Mouse (Mus musculus) frontal cortex, adult 2 months (tissue): ENCODE measurements around the gene Nrde2. TPM values are rescaled to one million over a fixed set of nuclear protein-coding genes. Genes with fewer than 3 reads are reported as not detected.

ENCODE experiments used
- polyA plus RNA-seq: library from polyadenylated mRNA; depleted of rRNA; stranded (reverse); fragments of >200 nt; gene quantifications from 2 replicates; pipeline ENCODE4 v1.2.3, GENCODE M21; 2012; rRNA removed

Gene Nrde2
- polyA plus RNA-seq, 1 experiment: 14.9 TPM

Other genes starting within 250 kb of the Nrde2 start
- 6.3 TPM in 2 replicates for gene Kcnk13, start 195.2 kb downstream of the Nrde2 start, polyA plus RNA-seq
- gene Psmc1, start 49.5 kb downstream of the Nrde2 start, polyA plus RNA-seq: 133 and 152 TPM in 2 replicates
- gene Calm1, start 39.8 kb upstream of the Nrde2 start, polyA plus RNA-seq: 1,569 and 1,574 TPM in 2 replicates